Mouse (Mus musculus): ENCODE measurements around the gene Exosc9. TPM values are rescaled to one million over a fixed set of nuclear protein-coding genes. Genes with fewer than 3 reads are reported as not detected.

Exosc9 gene
- total and polyA plus RNA-seq, 3 experiments: 3.7 to 96.7 (median 40.9) TPM

DNA sequence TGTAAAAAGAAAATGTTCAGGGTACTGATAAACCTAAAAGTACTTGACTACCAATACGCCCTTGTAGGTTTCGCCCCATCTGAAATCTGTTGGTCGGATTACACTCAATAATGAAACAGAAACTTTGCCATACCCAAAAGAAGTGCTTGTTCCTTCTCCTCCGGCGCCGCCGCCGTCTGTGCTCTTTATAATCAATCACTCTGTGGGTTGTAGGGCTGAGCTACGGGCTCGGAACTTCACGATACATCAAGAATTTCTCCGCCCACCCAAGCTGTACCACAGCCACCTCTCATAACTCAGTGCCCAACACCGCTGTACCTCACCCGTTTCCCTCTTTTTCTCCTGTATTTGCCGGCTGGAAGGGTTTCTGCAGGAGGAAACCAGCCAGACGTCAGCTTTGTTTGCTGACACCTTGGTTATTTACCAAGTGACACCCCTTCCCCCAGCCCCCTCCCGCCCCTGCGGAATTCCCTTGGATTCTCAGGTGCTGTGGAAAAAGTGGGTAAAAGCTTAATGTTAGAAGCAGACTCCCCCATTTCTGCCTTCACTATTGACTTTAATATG lies 20.3 kb upstream of the Exosc9 start:
- ATAC-seq (ENCODE audit: extremely low read depth, insufficient number of reproducible peaks, low FRiP score, poor library complexity, severe bottlenecking): no peak
- TF ChIP-seq TAL1 (conservative IDR thresholded peaks at IDR 0.05; ENCODE audit: low read depth, low read length) (no peak), GATA2 (IDR thresholded peaks at IDR 0.05; ENCODE audit: borderline replicate concordance, low read depth, low read length) (no peak), CTCF (IDR thresholded peaks at IDR 0.05; ENCODE audit: low read depth, low read length) (no peak), POLR2AphosphoS5 (IDR thresholded peaks at IDR 0.05; ENCODE audit: insufficient replicate concordance, low read depth, low read length) (no peak), GATA1 (IDR thresholded peaks at IDR 0.05; ENCODE audit: borderline replicate concordance, low read length) (no peak)
- H3K36me3 ChIP-seq (replicated peaks): no peaks in the 10 kb centered on the region
- no peak for DNase-seq (ENCODE audit: low spot score)
- H3K4me1 ChIP-seq (ENCODE audit: insufficient read depth, low read depth, low read length): no peaks in the 10 kb centered on the region
- no peak overlapping the region for H3K4me3 ChIP-seq (ENCODE audit: low read depth, low read length)
- H3K9me3 ChIP-seq (replicated peaks): no peaks in the 10 kb centered on the region
- peaks cover 11% of the 10 kb centered on the region for H3K27me3 ChIP-seq (ENCODE audit: insufficient read depth, low read length)

- H3K27me3 ChIP-seq (ENCODE audit: insufficient read depth, low read length): peaks cover 12% of the 10 kb centered on the region
- TF ChIP-seq GATA1 (IDR thresholded peaks at IDR 0.05; ENCODE audit: borderline replicate concordance, low read length) (no peak), TAL1 (conservative IDR thresholded peaks at IDR 0.05; ENCODE audit: low read depth, low read length) (no peak), CTCF (IDR thresholded peaks at IDR 0.05; ENCODE audit: low read depth, low read length) (no peak), GATA2 (IDR thresholded peaks at IDR 0.05; ENCODE audit: borderline replicate concordance, low read depth, low read length) (no peak), POLR2AphosphoS5 (IDR thresholded peaks at IDR 0.05; ENCODE audit: insufficient replicate concordance, low read depth, low read length) (no peak)
- no peaks in the 10 kb centered on the region for H3K9me3 ChIP-seq (replicated peaks)
- ATAC-seq (ENCODE audit: extremely low read depth, insufficient number of reproducible peaks, low FRiP score, poor library complexity, severe bottlenecking) (no peak), DNase-seq (ENCODE audit: low spot score) (no peak)
- no peaks in the 10 kb centered on the region for H3K4me1 ChIP-seq (ENCODE audit: insufficient read depth, low read depth, low read length)
- H3K36me3 ChIP-seq (replicated peaks): no peaks in the 10 kb centered on the region
- no peak overlapping the region for H3K4me3 ChIP-seq (ENCODE audit: low read depth, low read length)
Observed at GRCm38 (mm10) chr3:36532738-36533137, 19.7 kb upstream of the Exosc9 start.

GRCm38 (mm10) chr3:36533201-36533672 lies 19.2 kb upstream of the Exosc9 start:
- no peak for TF ChIP-seq GATA2 (IDR thresholded peaks at IDR 0.05; ENCODE audit: borderline replicate concordance, low read depth, low read length)
- Histone ChIP-seq H3K27me3 (ENCODE audit: insufficient read depth, low read length) (peaks cover 17% of the 10 kb centered on the region), H3K4me3 (ENCODE audit: low read depth, low read length) (no peak overlapping the region), H3K36me3 (replicated peaks) (no peaks in the 10 kb centered on the region), H3K9me3 (replicated peaks) (no peaks in the 10 kb centered on the region), H3K4me1 (ENCODE audit: insufficient read depth, low read depth, low read length) (no peaks in the 10 kb centered on the region)
- ATAC-seq (ENCODE audit: extremely low read depth, insufficient number of reproducible peaks, low FRiP score, poor library complexity, severe bottlenecking): no peak
- DNase-seq (ENCODE audit: low spot score): no peak

DNA sequence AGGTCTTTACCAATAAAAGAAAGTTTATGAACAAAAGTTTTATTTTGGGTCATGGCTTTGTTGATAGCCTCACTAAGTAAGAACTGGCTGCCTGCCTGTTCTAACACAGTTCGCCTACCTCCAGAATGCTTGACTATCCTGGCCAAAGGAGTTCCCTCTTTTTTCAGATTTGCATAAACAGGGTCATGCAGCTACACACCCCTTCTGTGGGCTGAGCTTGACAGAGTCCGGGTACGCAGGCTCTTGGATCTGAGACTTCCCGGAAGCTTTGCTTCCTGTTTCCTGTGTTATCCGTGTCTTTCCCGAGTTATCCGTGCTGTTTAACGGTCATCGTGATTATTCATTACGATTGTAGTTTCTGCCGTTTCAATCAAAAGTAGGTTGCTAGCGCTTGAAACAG lies 16.4 kb upstream of the Exosc9 start:
- H3K36me3 ChIP-seq (replicated peaks): no peaks in the 10 kb centered on the region
- no peaks in the 10 kb centered on the region for H3K4me1 ChIP-seq (ENCODE audit: insufficient read depth, low read depth, low read length)
- no peak overlapping the region for H3K4me3 ChIP-seq (ENCODE audit: low read depth, low read length)
- H3K27me3 ChIP-seq (ENCODE audit: insufficient read depth, low read length): peaks cover 28% of the 10 kb centered on the region
- TF ChIP-seq CTCF (IDR thresholded peaks at IDR 0.05; ENCODE audit: low read depth, low read length): no peak
- TF ChIP-seq POLR2AphosphoS5 (IDR thresholded peaks at IDR 0.05; ENCODE audit: insufficient replicate concordance, low read depth, low read length): no peak
- no peak for TF ChIP-seq GATA2 (IDR thresholded peaks at IDR 0.05; ENCODE audit: borderline replicate concordance, low read depth, low read length)
- TF ChIP-seq TAL1 (conservative IDR thresholded peaks at IDR 0.05; ENCODE audit: low read depth, low read length): no peak
- TF ChIP-seq GATA1 (IDR thresholded peaks at IDR 0.05; ENCODE audit: borderline replicate concordance, low read length): no peak
- no peak for DNase-seq (ENCODE audit: low spot score)
- H3K9me3 ChIP-seq (replicated peaks): no peaks in the 10 kb centered on the region
- no peak for ATAC-seq (ENCODE audit: extremely low read depth, insufficient number of reproducible peaks, low FRiP score, poor library complexity, severe bottlenecking)

- no peaks in the 10 kb centered on the region for H3K36me3 ChIP-seq (replicated peaks)
- TF ChIP-seq TAL1 (conservative IDR thresholded peaks at IDR 0.05; ENCODE audit: low read depth, low read length) (no peak), GATA2 (IDR thresholded peaks at IDR 0.05; ENCODE audit: borderline replicate concordance, low read depth, low read length) (no peak), CTCF (IDR thresholded peaks at IDR 0.05; ENCODE audit: low read depth, low read length) (no peak), POLR2AphosphoS5 (IDR thresholded peaks at IDR 0.05; ENCODE audit: insufficient replicate concordance, low read depth, low read length) (no peak), GATA1 (IDR thresholded peaks at IDR 0.05; ENCODE audit: borderline replicate concordance, low read length) (no peak)
- DNase-seq (ENCODE audit: low spot score): no peak
- no peak for ATAC-seq (ENCODE audit: extremely low read depth, insufficient number of reproducible peaks, low FRiP score, poor library complexity, severe bottlenecking)
- no peak overlapping the region for H3K4me3 ChIP-seq (ENCODE audit: low read depth, low read length)
- H3K4me1 ChIP-seq (ENCODE audit: insufficient read depth, low read depth, low read length): no peaks in the 10 kb centered on the region
- no peaks in the 10 kb centered on the region for H3K9me3 ChIP-seq (replicated peaks)
- H3K27me3 ChIP-seq (ENCODE audit: insufficient read depth, low read length): peaks cover 29% of the 10 kb centered on the region
Observed at GRCm38 (mm10) chr3:36537701-36538470, 14.5 kb upstream of the Exosc9 start.

- no peak overlapping the region for H3K4me3 ChIP-seq (ENCODE audit: low read depth, low read length)
- no peaks in the 10 kb centered on the region for H3K9me3 ChIP-seq (replicated peaks)
- TF ChIP-seq GATA1 (IDR thresholded peaks at IDR 0.05; ENCODE audit: borderline replicate concordance, low read length): no peak
- no peak for TF ChIP-seq GATA2 (IDR thresholded peaks at IDR 0.05; ENCODE audit: borderline replicate concordance, low read depth, low read length)
- TF ChIP-seq POLR2AphosphoS5 (IDR thresholded peaks at IDR 0.05; ENCODE audit: insufficient replicate concordance, low read depth, low read length): no peak
- TF ChIP-seq CTCF (IDR thresholded peaks at IDR 0.05; ENCODE audit: low read depth, low read length): no peak
- no peak for TF ChIP-seq TAL1 (conservative IDR thresholded peaks at IDR 0.05; ENCODE audit: low read depth, low read length)
- no peaks in the 10 kb centered on the region for H3K4me1 ChIP-seq (ENCODE audit: insufficient read depth, low read depth, low read length)
- DNase-seq (ENCODE audit: low spot score) (no peak), ATAC-seq (ENCODE audit: extremely low read depth, insufficient number of reproducible peaks, low FRiP score, poor library complexity, severe bottlenecking) (no peak)
- no peaks in the 10 kb centered on the region for H3K36me3 ChIP-seq (replicated peaks)
- H3K27me3 ChIP-seq (ENCODE audit: insufficient read depth, low read length): peaks cover 32% of the 10 kb centered on the region
Observed at GRCm38 (mm10) chr3:36540756-36541155, 11.7 kb upstream of the Exosc9 start.

Measured in G1E (cell line).